Mouse (Mus musculus) hindlimb bud, embryonic 11.5 days (tissue): ENCODE results near the gene Ccser1.

Experiments
- DNase-seq: peaks from one replicate; pipeline ENCODE4 v3.0.0-alpha.2; 2012; ENCODE audit warnings: low read depth, low spot score; ENCODE audit errors: extremely low spot score

Ccser1 gene

GRCm38 (mm10) chr6:61179949-61180755, at the start of gene Ccser1:
TSS of gene Ccser1 (plus strand) at chr6:61180324.
- no peak for DNase-seq

DNA sequence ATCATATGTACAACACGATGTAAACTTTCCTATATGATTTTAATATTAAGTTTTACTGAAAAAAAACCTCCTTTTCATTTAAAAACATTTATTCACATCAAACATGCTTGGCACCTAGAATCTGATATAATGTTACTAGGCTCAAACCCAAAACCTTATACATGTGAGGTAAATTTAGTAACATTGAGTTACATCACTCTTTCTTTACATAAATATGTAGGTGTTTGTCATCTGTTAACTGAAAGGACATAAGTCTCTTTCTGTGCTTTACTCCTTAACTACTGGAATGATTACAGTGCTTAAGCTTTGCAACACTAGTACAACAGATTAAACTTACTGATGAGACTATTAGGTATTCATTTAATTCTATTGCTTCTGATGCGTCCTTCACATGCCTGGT, 43.7 kb upstream of the Ccser1 start:
- DNase-seq, result no peak

DNA sequence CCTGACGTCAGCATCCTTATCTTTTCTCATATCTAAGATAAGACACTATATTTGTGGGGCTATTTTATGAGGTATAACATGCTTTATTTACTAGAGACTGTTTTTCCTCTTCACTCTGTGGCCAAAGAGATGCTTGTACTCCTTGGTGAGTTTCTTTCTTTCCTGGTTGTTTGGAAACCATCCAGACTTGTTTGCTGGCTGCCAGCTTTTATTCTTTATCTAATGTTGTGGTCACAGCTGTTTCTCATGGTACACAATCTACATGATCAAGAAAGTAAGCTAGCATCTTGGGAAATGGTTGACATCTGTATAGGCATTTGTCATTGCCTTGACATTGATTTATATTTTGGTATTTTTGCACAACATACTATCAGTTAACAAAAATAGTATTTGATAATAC, 37.1 kb upstream of the Ccser1 start:
- no peak for DNase-seq

GRCm38 (mm10) chr6:61152924-61153323, 27.2 kb upstream of the Ccser1 start:
- no peak for DNase-seq

DNA sequence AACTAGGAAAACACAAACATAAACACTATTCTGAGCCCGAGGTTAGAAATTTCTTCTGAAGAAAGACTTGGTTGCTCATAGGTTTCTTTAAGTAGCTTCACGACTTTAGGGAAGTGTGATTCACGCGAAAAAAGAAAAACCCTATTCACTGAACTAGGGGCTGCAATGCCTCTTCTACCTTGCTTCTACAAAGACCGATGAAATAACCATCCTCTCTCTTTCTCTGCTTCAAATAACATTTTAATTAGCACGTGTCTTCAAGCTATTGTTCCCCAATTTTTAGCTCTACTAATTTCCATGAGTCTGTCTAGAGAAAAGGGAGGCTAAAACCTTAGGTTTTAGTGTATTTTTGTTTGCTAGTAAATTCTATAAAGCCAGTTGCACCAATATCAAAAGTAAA, 25.5 kb upstream of the Ccser1 start:
- DNase-seq, result no peak

- no peak for DNase-seq
Measured at GRCm38 (mm10) chr6:61155059-61155629, 25.0 kb upstream of the Ccser1 start.

DNA sequence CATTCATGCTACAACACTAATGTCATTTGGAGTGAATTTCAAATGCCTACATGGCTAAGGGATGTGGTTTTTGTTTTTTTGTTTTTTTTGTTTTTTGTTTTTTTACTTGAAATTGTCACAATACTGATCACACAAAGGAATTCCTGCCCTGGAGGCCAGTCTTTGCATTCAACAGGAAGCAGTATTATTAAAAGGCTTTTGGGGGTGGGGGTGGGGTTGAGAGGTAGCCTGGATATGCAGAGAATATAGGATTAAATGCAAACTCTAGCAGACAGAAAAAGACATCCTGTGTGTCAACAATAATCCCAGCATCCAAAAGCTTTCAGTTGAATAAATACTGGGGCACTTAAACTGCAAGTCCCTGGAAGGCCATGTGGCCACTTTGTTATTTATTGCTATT, 24.4 kb upstream of the Ccser1 start:
- DNase-seq, result no peak

- DNase-seq, result no peak
Measured at GRCm38 (mm10) chr6:61162117-61162516, 18.0 kb upstream of the Ccser1 start.

- DNase-seq, result no peak
Measured at GRCm38 (mm10) chr6:61166891-61167290, 13.2 kb upstream of the Ccser1 start.

GRCm38 (mm10) chr6:61176126-61176525, 4.0 kb upstream of the Ccser1 start:
- no peak for DNase-seq

- DNase-seq, result no peak
Measured at GRCm38 (mm10) chr6:61177476-61177875, 2.6 kb upstream of the Ccser1 start.

GRCm38 (mm10) chr6:61179641-61179948, 529 bp upstream of the Ccser1 start:
- DNase-seq, result no peak

GRCm38 (mm10) chr6:61180756-61181191, 650 bp downstream of the Ccser1 start:
- no peak for DNase-seq

DNA sequence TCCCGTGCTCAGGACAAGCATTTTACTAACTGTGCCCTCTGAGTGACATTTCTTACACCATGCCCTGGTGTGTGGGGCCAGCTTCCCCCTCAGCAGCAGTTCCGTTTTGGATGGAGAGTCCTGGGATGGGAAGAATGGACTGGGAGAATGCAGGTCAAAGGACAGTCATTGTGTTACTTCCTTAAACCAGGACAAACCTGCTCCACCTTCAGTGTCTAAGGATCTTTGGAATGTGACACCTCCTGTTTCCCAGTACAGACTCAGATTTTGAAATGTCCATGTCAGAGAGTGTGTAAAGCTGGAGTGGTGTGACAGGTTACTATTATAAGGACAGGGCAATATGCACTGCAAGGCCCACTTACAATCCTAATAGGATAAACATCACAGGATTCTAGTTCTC, 8.9 kb downstream of the Ccser1 start:
- DNase-seq, result no peak

DNA sequence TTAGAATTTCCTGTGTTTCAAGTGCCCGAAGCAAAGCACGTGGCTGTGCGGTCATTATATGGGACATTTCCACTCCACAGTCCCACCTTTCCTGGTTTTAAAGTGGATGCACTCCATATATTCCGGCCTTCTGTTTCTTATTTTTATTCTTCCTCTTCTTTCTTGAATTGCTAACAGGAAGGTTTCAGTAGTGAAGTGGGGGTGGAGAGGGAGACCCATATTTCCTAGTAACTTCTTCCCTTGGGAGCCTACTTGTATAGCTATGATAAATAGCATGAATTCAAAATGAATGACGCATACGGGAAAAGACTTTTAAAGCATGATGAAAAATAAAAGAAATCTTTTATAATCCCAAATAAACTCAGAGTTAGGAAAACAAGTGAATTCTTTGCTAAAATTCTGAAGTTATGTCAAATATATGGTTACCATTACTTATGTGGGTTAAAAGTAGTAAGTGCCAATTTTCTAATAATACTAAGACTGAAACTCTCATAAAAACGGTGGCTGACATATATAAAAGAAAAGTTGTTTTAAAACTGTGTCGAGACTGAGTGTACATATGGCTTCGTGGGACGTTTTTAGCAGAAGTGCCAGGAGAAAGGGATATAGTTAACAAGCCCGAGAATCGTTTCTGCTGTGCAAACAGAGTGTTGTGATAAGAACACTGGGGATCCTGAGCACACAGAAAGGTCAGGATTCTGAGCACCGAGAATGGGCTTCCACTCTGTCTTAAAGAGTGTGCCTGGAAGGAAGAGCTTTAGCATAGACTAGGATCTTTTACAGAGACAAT, 11.7 kb downstream of the Ccser1 start:
- no peak for DNase-seq

DNA sequence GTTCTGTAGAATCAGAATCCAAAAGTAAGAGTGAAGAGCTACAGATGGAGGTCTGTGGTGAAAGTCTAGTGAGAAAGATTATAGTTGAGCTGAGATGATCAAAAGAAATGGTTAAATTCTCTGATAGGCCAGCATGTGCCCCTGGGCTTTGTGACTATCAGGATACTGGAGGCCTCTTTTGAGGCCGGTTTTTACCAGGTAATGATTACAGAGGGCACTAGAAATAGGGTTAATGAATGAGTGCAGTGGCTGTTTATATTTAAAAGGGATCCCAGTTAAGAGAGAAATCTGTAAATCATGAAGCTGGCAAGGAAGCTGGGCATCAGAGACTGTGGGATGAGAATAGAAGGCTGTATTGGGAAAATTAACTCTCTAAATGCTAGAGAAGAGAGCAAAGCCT, 23.2 kb downstream of the Ccser1 start:
- DNase-seq, result no peak

GRCm38 (mm10) chr6:61206042-61206441, 25.9 kb downstream of the Ccser1 start:
- DNase-seq, result no peak

- no peak for DNase-seq
Measured at GRCm38 (mm10) chr6:61206619-61207018, 26.5 kb downstream of the Ccser1 start.

- DNase-seq, result no peak
Measured at GRCm38 (mm10) chr6:61210061-61210737, 30.1 kb downstream of the Ccser1 start.

DNA sequence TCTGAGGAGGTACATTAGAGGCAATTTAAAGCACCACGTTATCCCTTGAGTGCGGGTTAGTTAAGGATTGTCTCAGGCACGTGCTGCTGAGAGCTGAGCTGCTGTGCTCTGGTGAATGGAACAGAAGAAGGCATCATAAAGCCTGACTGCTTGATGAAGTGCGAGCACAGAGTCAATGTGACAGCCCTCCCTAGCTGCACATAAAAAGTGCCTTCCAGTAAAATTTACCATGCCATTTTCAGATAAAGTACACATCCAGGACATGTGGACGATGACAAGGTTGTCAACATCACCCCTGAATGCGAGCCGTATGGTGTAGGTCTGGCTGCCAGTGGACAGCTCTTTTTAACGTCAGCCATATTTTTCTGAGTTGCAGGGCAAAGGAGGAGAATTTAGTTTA, 35.6 kb downstream of the Ccser1 start:
- DNase-seq, result peak; percentile 85

DNA sequence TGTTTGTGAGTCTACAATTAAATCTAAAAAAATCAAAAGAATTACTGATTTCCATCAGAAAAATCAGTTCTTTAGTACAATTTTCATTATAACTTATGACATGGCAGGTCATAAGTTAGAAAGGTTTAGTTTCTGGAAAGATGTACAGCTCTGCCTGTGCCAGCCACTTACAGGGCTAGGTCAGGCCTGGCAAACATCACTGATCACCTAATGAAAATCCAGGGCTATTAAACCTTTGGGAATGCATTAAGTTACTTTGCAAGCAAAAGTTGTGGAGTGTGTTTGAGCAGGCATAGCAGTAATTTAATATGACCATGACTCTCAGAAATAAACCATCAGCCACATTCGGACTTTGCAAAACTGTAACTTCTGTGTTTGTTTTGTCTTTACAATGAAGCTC, 36.4 kb downstream of the Ccser1 start:
- DNase-seq, result peak; percentile 97

DNA sequence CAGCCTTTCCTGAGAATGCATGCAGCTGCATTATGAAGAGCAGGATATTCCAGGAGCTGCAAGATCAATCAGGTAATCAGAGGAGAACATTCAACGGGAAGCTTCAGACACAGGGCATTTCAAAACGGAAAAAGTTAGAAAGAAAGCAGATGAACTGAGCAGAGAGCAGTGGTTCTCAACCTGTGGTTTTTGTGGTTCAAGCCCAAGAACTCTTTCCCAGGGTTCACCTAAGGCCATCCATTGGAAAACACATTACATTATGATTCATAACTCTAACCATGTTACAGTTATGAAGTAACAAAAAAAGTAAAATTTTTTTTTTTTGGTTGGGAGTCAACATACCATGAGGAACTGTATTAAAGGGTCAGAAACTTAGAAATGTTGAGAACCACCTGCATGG, 37.6 kb downstream of the Ccser1 start:
- no peak for DNase-seq
